Mouse (Mus musculus): Measurements from ENCODE around the gene Fkbp9.

Gene Fkbp9

DNA sequence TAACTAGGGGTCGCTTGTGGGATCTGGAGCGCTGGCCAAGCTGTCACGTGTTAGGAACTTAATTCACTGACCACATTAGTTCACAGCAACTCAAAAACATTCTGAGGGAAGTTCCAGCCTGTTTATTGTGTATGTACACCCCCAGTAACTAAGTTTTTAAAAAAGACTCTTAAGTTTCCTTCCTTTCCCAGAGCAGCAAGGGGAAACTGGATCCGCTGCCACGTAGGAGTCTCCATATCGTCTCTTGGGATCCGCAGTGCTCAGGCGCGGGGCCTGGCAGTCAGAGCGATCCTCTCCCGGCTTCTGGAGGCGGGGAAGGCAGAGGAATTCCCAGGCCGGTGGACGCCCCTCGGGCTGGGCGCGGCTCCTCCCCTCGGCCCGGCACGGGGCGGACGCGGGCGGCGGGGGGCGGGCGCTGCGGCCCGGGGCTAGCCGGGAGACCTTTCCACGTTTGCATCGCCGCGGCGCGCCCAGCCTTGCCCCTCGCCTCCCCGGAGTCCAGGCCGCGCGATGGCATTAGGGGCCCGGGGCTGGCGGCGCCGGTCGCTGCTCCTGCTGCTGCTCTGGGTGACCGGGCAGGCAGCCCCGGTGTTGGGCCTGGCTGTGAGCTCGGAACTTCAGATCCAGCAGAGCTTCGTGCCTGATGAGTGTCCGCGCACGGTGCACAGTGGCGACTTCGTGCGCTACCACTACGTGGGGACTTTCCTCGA, at the start of gene Fkbp9:
Gene Fkbp9 (plus strand): TSS at position 363 of the 710 bp plus-strand sequence.
- peak; percentile 84 for DNase-seq (ENCODE audit: low spot score)

DNA sequence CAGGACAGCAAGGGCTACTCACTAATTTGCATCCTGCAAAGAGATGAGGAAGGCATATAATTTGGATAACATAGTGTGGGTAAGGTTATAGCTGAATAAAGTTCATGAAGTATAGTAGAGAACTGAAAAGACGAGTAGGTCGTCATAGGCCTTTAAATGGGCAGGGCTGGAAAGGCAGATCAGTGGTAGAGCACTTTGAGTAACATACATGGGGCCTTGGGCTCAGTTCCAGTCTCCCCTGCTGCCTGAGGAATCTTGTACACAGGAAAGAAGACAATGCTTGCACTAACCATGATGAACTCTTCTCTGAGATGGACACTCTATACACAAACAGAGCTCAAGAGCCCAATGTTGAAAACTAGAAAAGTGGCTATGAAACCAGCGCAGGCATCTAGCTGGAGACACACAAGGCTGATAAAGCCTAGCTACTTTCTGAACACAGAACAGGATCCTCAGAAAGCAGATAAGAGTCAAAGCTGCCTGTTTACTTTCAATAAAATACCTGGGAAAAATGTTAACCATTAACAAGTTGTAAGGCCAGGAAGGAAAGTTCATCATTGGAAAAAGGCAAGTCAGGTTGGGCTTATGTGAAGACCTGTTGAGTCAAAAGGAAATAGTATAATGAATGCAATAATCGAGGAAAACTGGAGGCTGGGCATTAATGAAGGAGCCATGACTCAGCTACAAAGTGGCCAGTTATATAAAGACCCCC, 48.1 kb upstream of the Fkbp9 start:
- no peak for DNase-seq (ENCODE audit: low spot score)

DNA sequence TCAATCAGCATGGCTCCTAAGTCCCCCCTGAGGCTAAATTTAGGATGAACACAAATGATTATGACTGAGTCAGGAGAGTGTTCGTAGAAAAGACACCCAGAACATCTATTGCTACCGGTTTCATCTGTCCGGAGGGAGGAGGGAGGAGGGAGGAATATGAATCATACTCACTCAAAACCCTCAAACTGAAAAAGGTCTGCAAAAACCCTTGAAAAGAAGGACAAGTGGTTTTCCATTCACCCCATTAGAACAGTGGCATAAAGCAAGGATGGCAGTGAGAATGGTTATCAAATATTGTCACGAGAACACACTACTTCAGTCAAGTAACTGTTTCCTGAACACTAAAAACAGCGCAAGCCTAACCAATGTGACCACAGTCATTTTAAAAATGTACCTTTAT, 46.8 kb upstream of the Fkbp9 start:
- no peak for DNase-seq (ENCODE audit: low spot score)

DNA sequence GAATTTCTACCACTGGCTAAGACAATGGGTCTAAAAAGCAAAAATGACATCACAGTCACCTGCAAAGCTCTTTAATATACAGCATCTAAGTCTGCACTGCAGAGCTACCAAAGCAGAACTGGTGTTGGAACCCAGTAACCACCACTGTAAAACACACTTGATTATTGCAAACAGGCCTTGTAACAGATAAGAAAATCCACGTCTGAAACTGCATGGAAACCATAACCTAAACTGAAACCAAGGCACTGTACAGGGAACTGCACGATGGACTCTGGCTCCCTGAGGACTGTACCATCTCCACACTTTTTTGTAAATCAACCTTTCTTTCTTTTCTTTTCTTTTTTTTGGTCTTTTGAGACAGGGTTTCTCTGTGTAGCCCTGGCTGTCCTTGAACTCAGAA, 44.2 kb upstream of the Fkbp9 start:
- DNase-seq (ENCODE audit: low spot score): no peak

DNA sequence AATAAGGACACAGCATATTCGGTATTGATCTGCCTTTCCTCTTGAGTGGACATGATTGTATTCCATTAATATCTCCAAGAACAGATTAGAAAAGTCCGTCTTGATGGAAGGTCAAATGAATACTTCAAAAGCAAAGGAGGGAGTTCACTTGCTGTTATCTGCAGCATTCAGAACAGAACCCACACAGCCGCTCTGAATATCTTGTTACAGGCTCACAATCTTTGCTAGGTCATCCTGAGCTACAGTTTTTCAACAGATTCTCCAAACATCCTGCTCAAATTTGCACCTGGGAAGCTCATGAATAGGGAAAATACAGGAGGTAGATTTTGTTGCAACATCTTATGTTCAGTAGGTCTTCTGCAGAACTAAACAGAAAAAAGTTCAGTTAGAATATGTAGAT, 42.5 kb upstream of the Fkbp9 start:
- no peak for DNase-seq (ENCODE audit: low spot score)

DNA sequence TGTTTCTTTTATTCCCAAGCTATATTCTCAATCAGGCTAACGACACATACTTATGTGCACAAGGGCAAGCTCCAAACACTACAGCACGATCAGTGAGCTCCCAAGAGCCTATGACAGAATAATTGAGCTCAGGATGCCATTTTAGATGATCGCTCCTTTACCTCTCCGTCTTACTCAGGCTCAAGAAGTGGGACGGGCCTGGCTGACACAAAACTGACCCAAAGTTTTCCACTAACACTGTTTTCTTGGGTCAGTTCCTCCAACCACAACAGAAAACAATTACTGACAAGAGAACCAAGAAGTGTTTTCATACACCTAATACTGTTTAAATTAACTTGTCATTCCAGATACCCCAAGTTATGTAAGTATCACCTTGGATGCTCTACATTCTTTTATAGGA, 37.0 kb upstream of the Fkbp9 start:
- no peak for DNase-seq (ENCODE audit: low spot score)

DNA sequence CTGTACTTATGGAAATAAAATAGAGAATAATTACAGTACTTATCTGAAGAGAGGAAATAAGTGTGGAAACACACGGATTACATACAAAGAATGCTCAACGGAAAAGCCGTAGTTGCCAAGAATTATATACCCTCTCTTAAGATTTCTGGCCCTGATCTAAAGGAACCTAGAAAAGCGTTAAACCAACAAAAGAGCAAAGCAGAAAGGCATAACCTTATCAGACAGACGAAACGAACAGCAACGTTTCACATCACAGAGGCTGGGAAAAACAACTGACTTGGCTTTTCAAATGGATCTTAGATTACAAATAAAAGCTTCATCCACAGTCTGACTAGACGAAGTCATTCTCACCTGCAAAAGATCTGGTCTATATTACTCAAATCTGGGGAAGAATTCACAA, 35.6 kb upstream of the Fkbp9 start:
- DNase-seq (ENCODE audit: low spot score): no peak

DNA sequence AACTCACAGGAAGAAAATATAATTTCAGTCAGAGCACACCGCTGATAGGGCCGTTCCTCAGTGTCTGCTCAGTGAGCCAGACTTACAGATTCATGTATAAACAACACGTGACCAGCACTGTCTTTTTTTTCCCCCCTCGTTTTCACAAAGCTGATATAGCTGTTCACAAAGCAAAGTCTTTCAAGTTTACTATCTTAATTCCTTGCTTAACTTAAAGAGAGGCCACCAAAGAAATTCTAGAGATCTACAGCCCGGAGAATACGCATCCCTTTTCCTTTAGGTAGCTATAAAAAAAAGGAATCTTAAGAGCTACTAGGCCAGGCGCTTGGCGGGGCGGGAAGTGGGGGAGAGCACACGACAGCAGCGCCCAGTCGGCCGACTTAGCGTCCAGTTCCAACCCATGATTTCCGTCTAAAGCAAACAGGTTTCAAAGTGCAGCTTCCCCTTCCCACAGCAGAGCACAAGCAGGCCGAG, 35.2 kb upstream of the Fkbp9 start:
- DNase-seq (ENCODE audit: low spot score): peak; percentile 31

DNA sequence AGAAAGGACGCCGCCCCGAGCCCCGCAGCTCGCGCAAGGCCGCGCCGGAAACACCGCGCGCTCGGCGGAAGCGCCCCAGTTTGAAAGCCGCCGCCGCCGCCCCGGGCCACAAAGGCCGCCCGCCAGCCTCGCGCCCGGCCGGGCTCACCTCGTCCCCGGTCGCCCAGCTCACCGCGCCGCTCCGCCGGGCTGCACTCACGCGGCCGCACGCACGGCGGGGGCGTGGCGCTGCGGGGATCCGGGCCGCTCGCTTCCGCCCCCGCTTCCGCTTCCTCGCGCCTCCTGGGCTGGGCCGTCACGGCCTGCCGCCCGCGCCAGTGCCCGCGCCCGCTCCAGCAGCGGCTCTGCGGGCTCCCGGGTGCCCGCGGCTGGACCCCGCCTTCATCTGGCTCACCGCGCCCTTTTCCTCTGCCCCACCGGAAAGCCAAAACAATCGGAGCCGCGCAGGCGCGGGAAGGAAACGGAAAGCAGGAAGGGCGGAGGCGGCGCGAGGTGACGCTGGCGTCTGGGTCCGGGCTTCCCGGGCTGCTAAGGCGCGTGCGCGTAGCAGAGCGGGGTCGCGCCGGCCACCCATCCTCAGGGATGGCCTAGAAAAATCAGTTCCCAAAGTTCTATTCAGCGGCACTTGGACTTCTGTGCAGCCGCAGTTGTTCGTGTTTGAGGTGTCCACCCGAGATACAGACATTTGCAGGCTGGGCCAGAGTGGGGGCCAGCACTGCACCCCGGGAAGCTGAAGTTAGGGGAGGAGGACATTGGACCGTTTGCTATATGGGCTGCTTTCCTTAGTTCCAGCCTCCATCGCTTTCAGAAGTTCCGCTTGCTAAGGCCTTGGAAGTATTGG, 34.3 kb upstream of the Fkbp9 start, which contains the start of gene Kbtbd2:
Gene Kbtbd2 (minus strand): TSS at position 503 of the 841 bp plus-strand sequence.
- DNase-seq (ENCODE audit: low spot score): peak; percentile 95

DNA sequence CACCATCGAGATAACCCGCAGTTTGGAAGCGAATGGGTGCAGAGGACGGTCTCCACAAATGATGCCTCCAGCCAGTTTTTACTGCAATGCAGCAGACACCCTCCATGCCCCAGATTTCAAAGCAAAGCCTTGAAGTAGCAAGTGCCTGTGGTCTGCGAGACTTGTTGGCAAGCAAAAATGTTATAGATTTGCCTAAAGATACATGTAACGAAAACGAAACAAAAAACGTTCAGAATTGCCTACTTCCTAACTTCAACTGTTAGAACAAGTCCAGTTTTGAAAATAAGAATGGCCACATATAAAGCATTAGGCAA, 33.8 kb upstream of the Fkbp9 start:
- DNase-seq (ENCODE audit: low spot score): no peak

DNA sequence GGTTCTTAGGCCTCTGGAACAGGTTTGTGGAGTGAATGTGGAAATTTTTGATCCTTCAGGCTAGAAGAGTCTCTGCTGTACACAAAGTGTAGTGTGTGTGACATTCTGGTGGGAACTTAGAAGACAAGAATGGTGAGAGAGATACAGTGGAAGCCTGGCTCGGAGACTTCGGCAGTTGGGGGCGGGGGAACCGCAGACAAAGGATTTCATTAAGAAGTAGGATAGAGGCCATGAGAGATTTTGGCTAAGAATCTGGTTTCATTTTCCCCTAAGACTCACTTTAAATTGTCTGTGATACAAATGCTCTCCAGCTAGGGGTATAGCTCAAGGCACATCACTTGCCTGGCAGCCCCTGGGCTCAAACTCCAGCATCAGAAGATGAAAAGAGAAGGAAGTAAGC, 26.8 kb upstream of the Fkbp9 start:
- no peak for DNase-seq (ENCODE audit: low spot score)

DNA sequence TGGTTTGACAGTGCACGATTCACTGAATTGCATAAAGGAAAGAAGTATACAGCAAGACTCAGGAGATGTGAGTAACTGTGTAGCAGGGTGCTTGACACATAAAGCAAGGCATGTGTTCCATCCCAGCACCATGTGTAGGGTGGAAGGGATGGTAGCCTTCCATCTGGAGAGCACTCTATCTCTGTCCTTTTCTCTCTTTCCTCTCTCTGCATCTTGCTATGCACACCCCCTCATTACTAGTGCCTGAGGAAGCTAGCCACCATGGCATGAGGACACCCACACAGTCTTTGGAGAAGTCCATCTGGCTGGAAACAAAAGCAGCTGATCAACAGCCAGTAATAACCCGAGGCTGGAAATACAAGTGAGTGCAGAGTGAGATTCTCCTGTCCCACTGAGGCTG, 25.7 kb upstream of the Fkbp9 start:
- DNase-seq (ENCODE audit: low spot score): no peak

DNA sequence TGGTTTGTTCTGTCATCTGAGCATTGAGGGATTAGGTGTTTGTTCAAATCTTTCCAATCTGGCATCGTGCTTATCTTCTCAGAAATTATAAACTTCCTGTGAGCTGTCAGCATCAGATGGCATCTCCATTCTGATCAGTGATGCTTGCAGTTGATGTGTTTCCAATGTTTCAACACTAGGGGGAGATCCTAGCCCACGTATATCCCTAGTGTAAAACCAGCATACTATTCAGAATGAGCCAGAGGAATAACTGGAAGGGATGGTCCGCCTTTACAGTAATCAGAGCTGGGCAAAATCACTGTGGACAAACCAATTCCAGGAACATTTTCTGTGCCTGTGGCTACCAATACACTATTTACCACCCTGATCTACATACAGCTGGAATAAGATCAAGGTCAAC, 23.2 kb upstream of the Fkbp9 start:
- DNase-seq (ENCODE audit: low spot score): peak; percentile 18

DNA sequence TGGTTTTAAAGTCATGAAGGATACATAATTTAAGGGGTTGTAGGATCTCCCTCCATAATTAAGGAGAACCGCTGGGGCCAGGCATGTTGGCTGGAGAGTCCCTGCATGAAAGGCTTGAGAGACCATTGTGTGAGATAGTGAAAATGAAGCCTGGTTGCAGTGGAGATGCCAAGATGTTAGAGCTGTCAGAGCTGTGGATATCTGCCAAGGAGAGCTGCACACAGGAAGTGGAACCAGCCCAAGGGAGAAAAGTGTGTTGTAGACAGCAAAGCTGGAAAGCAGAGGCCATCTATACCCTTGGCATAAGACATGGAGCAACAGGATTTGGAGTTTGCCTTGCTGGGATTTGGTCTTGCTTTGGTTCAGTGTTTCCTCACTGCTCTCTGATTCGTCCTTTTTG, 18.5 kb upstream of the Fkbp9 start:
- DNase-seq (ENCODE audit: low spot score): no peak

DNA sequence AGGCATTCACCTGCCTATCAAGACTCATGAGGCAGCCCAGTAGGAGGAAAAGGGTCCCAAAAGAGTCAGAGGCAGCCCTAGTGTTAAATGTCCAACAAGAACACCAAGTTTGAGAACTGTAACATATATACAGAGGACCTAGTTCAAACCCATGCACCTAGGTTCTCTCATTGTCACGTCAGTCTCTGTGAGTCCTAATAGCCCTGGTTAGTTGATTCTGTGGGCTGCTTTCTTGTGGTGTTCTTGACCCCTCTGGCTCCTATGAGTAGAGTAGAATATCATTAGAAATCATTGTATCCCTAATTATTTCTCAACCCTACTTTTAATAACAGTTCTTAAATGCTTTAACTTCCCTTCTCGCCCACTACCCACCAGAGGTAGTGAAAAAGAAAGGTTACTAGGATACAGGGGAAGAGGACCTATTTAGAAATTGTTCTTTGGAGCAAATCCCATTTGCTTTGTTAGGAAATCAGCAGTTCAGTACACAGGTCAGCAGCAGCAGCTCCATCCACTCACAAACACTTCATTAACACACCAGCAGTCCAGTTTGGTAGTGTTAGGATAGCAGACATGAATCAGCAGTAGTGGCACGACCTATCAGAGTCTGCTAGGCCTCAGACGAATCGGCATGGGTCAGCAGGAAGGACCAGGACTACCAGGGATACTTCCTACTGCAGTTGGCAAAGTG, 13.3 kb upstream of the Fkbp9 start:
- DNase-seq (ENCODE audit: low spot score): no peak

DNA sequence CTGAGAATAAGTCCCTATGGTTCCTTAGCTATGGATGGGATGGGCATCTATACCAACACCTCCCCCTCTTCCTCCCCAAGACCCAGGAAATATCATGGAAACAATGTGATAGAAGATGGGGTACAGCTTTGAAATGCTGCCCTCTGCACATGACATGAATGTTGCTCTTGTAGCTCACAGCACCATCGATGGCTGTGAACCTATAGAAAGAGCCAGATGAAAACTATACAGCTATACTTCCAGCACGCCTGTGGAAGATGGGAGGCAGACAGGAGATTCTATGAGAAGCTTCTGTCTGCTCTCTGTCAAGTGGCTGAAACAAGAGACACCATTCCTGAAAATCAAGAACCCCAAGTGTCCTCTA, 12.8 kb upstream of the Fkbp9 start:
- no peak for DNase-seq (ENCODE audit: low spot score)

DNA sequence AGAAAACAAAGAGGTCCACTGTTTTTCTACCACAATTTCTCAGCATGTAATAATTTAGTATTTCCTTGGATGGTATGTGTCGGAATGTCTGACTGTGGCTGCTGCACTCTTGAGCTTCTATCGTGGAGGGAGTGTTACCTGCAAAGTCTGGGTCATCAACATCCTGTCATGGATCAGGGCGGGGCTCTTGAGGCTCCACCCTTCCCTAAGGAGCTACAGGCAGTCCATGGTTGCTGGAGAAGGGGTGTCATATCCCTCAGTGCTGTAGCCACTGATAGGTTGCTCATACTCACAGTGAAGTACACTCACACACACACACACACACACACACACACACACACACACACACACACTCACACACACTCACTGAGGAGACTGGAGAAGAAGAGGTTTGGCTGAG, 6.2 kb upstream of the Fkbp9 start:
- DNase-seq (ENCODE audit: low spot score): no peak

DNA sequence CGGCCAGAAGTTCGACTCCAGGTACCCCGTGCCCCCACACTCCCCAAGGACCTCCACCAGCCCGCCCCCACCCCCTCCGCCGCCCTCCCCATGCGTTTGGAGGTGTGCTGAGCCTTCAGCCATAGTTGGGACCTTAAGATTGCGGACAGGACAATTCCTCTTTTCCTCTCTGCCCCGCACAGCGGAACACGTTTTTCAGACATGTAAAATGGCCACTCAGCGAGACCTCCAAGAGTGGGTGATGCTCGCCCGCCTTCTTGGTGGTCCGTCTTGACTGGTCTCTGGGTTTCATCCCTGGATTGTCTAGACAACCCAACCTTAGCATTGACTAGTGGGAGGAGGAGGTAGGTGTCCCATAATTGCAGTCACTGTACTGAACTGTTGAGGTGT, 543 bp downstream of the Fkbp9 start:
- DNase-seq (ENCODE audit: low spot score): no peak

DNA sequence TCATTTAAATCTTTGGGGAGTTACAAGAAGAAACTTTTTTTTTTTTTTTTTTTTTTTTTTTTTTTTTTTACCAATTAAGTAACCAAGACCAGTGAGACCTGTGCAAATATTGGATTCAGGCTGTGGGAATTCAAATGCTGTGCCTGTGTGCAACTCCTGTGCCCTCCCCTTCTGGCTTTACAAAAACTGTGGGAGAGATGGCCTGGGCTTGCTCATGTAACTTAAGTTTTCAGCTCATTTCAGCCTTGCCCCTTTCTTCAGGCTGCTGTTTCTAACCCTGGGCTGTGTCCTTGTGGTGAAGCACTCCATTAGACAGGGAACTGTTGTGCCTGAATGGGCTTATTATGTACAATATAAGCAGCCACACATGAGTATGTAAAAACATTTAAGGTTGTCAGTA, 971 bp downstream of the Fkbp9 start:
- no peak for DNase-seq (ENCODE audit: low spot score)

DNA sequence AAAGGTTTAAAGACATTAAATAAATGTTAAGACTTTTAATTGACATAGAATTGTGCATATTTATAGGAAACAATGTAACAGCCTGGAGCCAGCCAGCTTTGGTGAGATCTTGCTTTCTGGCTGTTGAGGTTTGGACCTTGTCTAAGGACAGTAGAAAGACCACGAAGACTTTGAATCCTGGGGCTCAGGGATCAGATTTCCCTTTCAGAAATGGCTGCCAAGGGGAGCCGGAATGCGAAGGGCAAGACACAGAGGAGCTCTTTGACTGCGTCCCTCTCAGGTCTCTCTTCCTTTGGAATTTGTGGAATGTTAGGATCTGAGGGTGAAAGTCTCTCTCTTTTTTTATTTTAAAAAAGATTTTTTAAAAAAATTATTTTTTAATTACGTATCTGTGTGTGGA, 2.9 kb downstream of the Fkbp9 start:
- no peak for DNase-seq (ENCODE audit: low spot score)

DNA sequence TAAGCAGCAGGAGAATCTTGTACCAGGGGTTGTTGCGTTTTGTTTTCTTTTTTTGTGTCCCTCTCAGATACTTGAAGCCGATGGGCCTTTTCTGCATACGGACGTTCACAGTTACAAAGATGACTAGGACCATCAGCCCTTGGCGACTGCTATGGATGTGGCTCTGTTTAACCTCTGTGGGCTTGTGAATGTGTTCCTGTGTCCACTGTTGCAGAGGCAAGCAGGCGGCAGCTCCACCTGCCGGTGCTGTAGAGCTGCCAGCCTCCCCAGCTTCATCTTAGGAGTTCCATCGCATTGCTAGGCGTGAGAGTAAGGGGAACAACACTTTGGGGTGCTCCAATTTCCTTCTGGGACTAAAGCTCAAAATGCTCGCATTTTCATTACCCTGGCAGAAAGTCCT, 3.7 kb downstream of the Fkbp9 start:
- DNase-seq (ENCODE audit: low spot score): no peak

DNA sequence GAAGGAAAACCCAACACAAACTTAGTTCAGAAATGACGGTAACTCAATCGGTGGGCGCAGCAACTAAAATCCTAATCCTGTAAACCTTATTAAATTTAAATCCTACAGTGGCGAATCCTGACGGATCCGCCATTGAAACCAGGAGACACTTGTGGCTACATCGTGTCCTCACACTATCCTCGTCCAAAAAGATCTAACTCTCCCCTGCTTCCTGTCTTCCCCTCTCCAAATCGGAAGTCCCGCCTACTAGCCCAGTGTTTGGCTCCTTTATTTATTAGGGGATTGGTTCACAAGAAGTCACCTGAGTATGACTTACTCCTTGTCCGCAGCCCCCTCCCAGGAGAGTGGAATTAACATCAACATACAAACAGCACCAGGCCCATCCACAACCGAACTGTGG, 5.3 kb downstream of the Fkbp9 start:
- DNase-seq (ENCODE audit: low spot score): no peak

DNA sequence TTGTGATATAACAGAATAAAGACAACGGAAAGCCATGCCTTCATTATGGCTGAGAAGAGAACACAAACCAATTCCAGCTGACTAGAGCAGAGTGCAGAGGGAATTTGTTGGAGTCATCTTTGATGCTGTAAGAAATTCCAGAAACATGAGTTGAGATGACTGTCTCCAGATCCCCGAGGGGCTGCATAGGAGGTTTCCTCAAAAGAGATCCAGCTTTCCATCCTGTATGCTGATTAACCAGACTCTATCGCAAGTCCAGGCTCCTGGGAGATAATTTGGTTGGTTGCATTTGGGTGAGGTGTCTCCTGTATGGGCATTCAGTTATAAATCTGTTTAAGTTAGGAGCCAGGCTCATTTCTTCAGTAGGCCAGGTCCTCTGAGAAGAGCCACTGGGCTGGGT, 5.8 kb downstream of the Fkbp9 start:
- no peak for DNase-seq (ENCODE audit: low spot score)

Data from urinary bladder, postnatal 14 days (tissue).